ENCODE assay signal across 28 mouse cellular contexts in the genomic region with DNA sequence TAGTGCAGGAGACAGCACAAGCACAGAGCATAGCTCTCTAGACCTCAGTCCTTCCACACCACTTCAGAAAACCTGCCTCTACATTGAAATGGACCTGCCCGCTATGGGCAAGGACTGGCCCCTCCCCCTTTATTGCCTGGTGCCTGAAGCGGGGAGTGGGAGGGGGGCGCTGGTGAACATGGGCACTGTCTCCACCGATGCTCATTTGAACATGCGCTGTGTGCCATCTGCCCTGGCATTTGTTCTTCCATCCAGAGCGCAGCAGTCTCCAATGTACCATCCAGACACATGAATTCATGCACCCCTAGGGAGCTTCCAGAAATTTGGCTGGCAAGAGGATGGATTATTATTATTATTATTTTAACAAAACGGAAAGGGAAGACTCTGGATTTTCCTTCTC. TPM values are rescaled to one million over a fixed set of nuclear protein-coding genes. Genes with fewer than 3 reads are reported as not detected.
DNase-seq lines count a peak whose midpoint lies in the region; ATAC-seq lines count a peak whose summit lies in the region.
"Had no signal": no experiment of that assay in that cellular context is flagged by ENCODE, and none has a peak within 500 bp of the region (broad histone marks: within the 10 kb centered on the region; RNA-seq: fewer than 3 reads in every experiment).

No protein-coding gene starts in this region.

- intact Hi-C loops in gastrocnemius, postnatal 36 days (cut with DNase I): no loop called here

- no peaks in the 10 kb centered on the region for H3K27me3 ChIP-seq in forebrain, embryonic 15.5 days
- no peaks in the 10 kb centered on the region for H3K27me3 ChIP-seq in forebrain, embryonic 12.5 days
- H3K27me3 ChIP-seq in midbrain, embryonic 15.5 days (replicated peaks): no peaks in the 10 kb centered on the region
- no peaks in the 10 kb centered on the region for H3K27me3 ChIP-seq in midbrain, embryonic 13.5 days
- no peaks in the 10 kb centered on the region for H3K27me3 ChIP-seq in hindbrain, embryonic 14.5 days (ENCODE audit: control insufficient read depth, insufficient read depth, low read length)
- H3K27me3 ChIP-seq: intestine, embryonic 15.5 days; neural tube, embryonic 12.5 days; stomach, embryonic 15.5 days had no signal

- 68% methylated on average over 7 of the region's 7 CpGs for whole genome bisulfite sequencing in forebrain, embryonic 15.5 days
- WGBS in forebrain, embryonic 12.5 days: 84% methylated on average over 7 of the region's 7 CpGs
- WGBS in midbrain, embryonic 15.5 days: 77% methylated on average over 7 of the region's 7 CpGs
- WGBS in midbrain, embryonic 13.5 days: 82% methylated on average over 7 of the region's 7 CpGs
- 65% methylated on average over 7 of the region's 7 CpGs for WGBS in hindbrain, embryonic 14.5 days

- H3K4me3 ChIP-seq in forebrain, embryonic 15.5 days: no peak overlapping the region
- no peak overlapping the region for H3K4me3 ChIP-seq in forebrain, embryonic 12.5 days (replicated peaks)
- no peak overlapping the region for H3K4me3 ChIP-seq in midbrain, embryonic 15.5 days
- no peak overlapping the region for H3K4me3 ChIP-seq in midbrain, embryonic 13.5 days (replicated peaks)
- H3K4me3 ChIP-seq in hindbrain, embryonic 14.5 days (replicated peaks; ENCODE audit: low read length): no peak overlapping the region
- H3K4me3 ChIP-seq: embryonic facial prominence, embryonic 13.5 days; heart, adult 2 months; intestine, embryonic 15.5 days; neural tube, embryonic 12.5 days; stomach, embryonic 15.5 days had no signal

- H3K27ac ChIP-seq in forebrain, embryonic 15.5 days (replicated peaks): no peak overlapping the region
- no peak overlapping the region for H3K27ac ChIP-seq in forebrain, embryonic 12.5 days
- H3K27ac ChIP-seq in midbrain, embryonic 15.5 days: no peak overlapping the region
- H3K27ac ChIP-seq in midbrain, embryonic 13.5 days: no peak overlapping the region
- no peak overlapping the region for H3K27ac ChIP-seq in hindbrain, embryonic 14.5 days
- H3K27ac ChIP-seq: embryonic facial prominence, embryonic 13.5 days; heart, adult 2 months; intestine, embryonic 15.5 days; neural tube, embryonic 12.5 days; stomach, embryonic 15.5 days had no signal

- no peaks in the 10 kb centered on the region for H3K36me3 ChIP-seq in forebrain, embryonic 15.5 days
- no peaks in the 10 kb centered on the region for H3K36me3 ChIP-seq in forebrain, embryonic 12.5 days (replicated peaks)
- no peaks in the 10 kb centered on the region for H3K36me3 ChIP-seq in midbrain, embryonic 15.5 days (replicated peaks)
- H3K36me3 ChIP-seq in midbrain, embryonic 13.5 days: no peaks in the 10 kb centered on the region
- no peaks in the 10 kb centered on the region for H3K36me3 ChIP-seq in hindbrain, embryonic 14.5 days (replicated peaks; ENCODE audit: control insufficient read depth, insufficient read depth)
- H3K36me3 ChIP-seq: embryonic facial prominence, embryonic 13.5 days; intestine, embryonic 15.5 days; neural tube, embryonic 12.5 days; stomach, embryonic 15.5 days had no signal

- no peak for DNase-seq in hindbrain, embryonic 14.5 days (ENCODE audit: low spot score)
- no peak for DNase-seq in gastrocnemius, postnatal 36 days
- DNase-seq in left cerebral cortex, adult 8-10 months (ENCODE audit: low spot score in 2 of 2): no peak
- DNase-seq: B cell, adult 2 months; cerebellum, adult 9-10 months; gastrocnemius, postnatal 14 days; heart, adult 2 months; heart, postnatal 36 days; liver; lung, postnatal 10 days; thymus, adult 18-20 months had no signal

- no peaks in the 10 kb centered on the region for H3K9me3 ChIP-seq in forebrain, embryonic 15.5 days
- H3K9me3 ChIP-seq in forebrain, embryonic 12.5 days: no peaks in the 10 kb centered on the region
- H3K9me3 ChIP-seq in midbrain, embryonic 15.5 days: no peaks in the 10 kb centered on the region
- H3K9me3 ChIP-seq in midbrain, embryonic 13.5 days: no peaks in the 10 kb centered on the region
- no peaks in the 10 kb centered on the region for H3K9me3 ChIP-seq in hindbrain, embryonic 14.5 days (ENCODE audit: control insufficient read depth, low read length)
- H3K9me3 ChIP-seq: embryonic facial prominence, embryonic 13.5 days; intestine, embryonic 15.5 days; neural tube, embryonic 12.5 days; stomach, embryonic 15.5 days had no signal

- no peaks in the 10 kb centered on the region for H3K4me1 ChIP-seq in forebrain, embryonic 15.5 days
- H3K4me1 ChIP-seq in forebrain, embryonic 12.5 days: no peaks in the 10 kb centered on the region
- H3K4me1 ChIP-seq in midbrain, embryonic 15.5 days: no peaks in the 10 kb centered on the region
- no peaks in the 10 kb centered on the region for H3K4me1 ChIP-seq in midbrain, embryonic 13.5 days (replicated peaks)
- 0 out of 2 replicates have a peak, but pooled peaks cover 3% of the 10 kb centered on the region for H3K4me1 ChIP-seq in hindbrain, embryonic 14.5 days (replicated peaks; ENCODE audit: control insufficient read depth, insufficient read depth, low read length)
- H3K4me1 ChIP-seq: embryonic facial prominence, embryonic 13.5 days; intestine, embryonic 15.5 days; neural tube, embryonic 12.5 days; stomach, embryonic 15.5 days had no signal

- ATAC-seq in forebrain, embryonic 15.5 days (replicated peaks): peak; percentile 55
- ATAC-seq in forebrain, embryonic 12.5 days (ENCODE audit: low FRiP score): no peak
- ATAC-seq in midbrain, embryonic 15.5 days (replicated peaks): peak; percentile 42; the same call in 1 of the 2 replicates
- ATAC-seq in midbrain, embryonic 13.5 days: no peak
- peak; percentile 70 for ATAC-seq in hindbrain, embryonic 14.5 days (ENCODE audit: low FRiP score)
- ATAC-seq: intestine, embryonic 15.5 days had no signal

- no peak overlapping the region for H3K4me2 ChIP-seq in forebrain, embryonic 15.5 days (replicated peaks)
- no peak overlapping the region for H3K4me2 ChIP-seq in forebrain, embryonic 12.5 days
- H3K4me2 ChIP-seq in midbrain, embryonic 15.5 days: no peak overlapping the region
- no peak overlapping the region for H3K4me2 ChIP-seq in midbrain, embryonic 13.5 days (replicated peaks)
- no peak overlapping the region for H3K4me2 ChIP-seq in hindbrain, embryonic 14.5 days (replicated peaks)
- H3K4me2 ChIP-seq: embryonic facial prominence, embryonic 13.5 days; intestine, embryonic 15.5 days; neural tube, embryonic 12.5 days; stomach, embryonic 15.5 days had no signal

- no peak overlapping the region for H3K9ac ChIP-seq in forebrain, embryonic 15.5 days (replicated peaks)
- H3K9ac ChIP-seq in forebrain, embryonic 12.5 days: no peak overlapping the region
- H3K9ac ChIP-seq in midbrain, embryonic 15.5 days: no peak overlapping the region
- H3K9ac ChIP-seq in midbrain, embryonic 13.5 days (replicated peaks): no peak overlapping the region
- no peak overlapping the region for H3K9ac ChIP-seq in hindbrain, embryonic 14.5 days
- H3K9ac ChIP-seq: embryonic facial prominence, embryonic 13.5 days; intestine, embryonic 15.5 days; neural tube, embryonic 12.5 days; stomach, embryonic 15.5 days had no signal

RNA-seq across cellular contexts. Expression of gene Aldh1a3, which starts 14.2 kb away (rescaled TPM):
- 6.6 and 6.7 TPM in 2 replicates for polyA plus RNA-seq in forebrain, embryonic 15.5 days (2015; fragmentation: Nextera tagmentation; extraction: Ambion mirVana)
- 6.0 and 6.5 TPM in 2 replicates for polyA plus RNA-seq in forebrain, embryonic 12.5 days (2016; fragmentation: Nextera tagmentation; extraction: Ambion mirVana)
- 0.83 and 1.0 TPM in 2 replicates for polyA plus RNA-seq in midbrain, embryonic 15.5 days (2015; fragmentation: Nextera tagmentation; extraction: Ambion mirVana)
- 0.71 and 0.93 TPM in 2 replicates for polyA plus RNA-seq in midbrain, embryonic 13.5 days (2015; fragmentation: Nextera tagmentation; extraction: Ambion mirVana)
- polyA plus RNA-seq in hindbrain, embryonic 14.5 days (2014; fragmentation: Nextera tagmentation; extraction: Ambion mirVana): 2.3 and 2.5 TPM in 2 replicates
- 1 to 10 TPM in 1 of 2 experiments, under 1 TPM in 1; 0.74 to 1.4 TPM for total RNA-seq in gastrocnemius, postnatal 36 days (2021)
- total RNA-seq in left cerebral cortex, adult 8-10 months (2022): 1 to 10 TPM in 1 of 4 experiments, under 1 TPM in 3; 0.53 to 1.0 (median 0.90) TPM

RNA-seq across cellular contexts. Expression of gene Lrrk1, which starts 24.9 kb away (rescaled TPM):
- polyA plus RNA-seq in forebrain, embryonic 15.5 days (2015; fragmentation: Nextera tagmentation; extraction: Ambion mirVana): 2.2 and 2.6 TPM in 2 replicates
- polyA plus RNA-seq in forebrain, embryonic 12.5 days (2016; fragmentation: Nextera tagmentation; extraction: Ambion mirVana): 2.6 and 3.7 TPM in 2 replicates
- 3.7 and 4.1 TPM in 2 replicates for polyA plus RNA-seq in midbrain, embryonic 15.5 days (2015; fragmentation: Nextera tagmentation; extraction: Ambion mirVana)
- 2.8 and 2.9 TPM in 2 replicates for polyA plus RNA-seq in midbrain, embryonic 13.5 days (2015; fragmentation: Nextera tagmentation; extraction: Ambion mirVana)
- polyA plus RNA-seq in hindbrain, embryonic 14.5 days (2014; fragmentation: Nextera tagmentation; extraction: Ambion mirVana): 4.0 and 4.7 TPM in 2 replicates
- total RNA-seq in gastrocnemius, postnatal 36 days (2021): 1 to 10 TPM; 3.3 to 4.9 TPM
- total RNA-seq in left cerebral cortex, adult 8-10 months (2022): 1 to 10 TPM; 3.6 to 6.0 (median 5.2) TPM

RNA-seq across cellular contexts. Expression of gene Gm10974, which starts 47.4 kb away (rescaled TPM):
- polyA plus RNA-seq in forebrain, embryonic 15.5 days (2015; fragmentation: Nextera tagmentation; extraction: Ambion mirVana): not detected in 2 replicates
- polyA plus RNA-seq in forebrain, embryonic 12.5 days (2016; fragmentation: Nextera tagmentation; extraction: Ambion mirVana): not detected in 2 replicates
- not detected in 2 replicates for polyA plus RNA-seq in midbrain, embryonic 15.5 days (2015; fragmentation: Nextera tagmentation; extraction: Ambion mirVana)
- polyA plus RNA-seq in midbrain, embryonic 13.5 days (2015; fragmentation: Nextera tagmentation; extraction: Ambion mirVana): not detected in 2 replicates
- polyA plus RNA-seq in hindbrain, embryonic 14.5 days (2014; fragmentation: Nextera tagmentation; extraction: Ambion mirVana): not detected in 2 replicates
- not detected for total RNA-seq in gastrocnemius, postnatal 36 days (2021)
- total RNA-seq in left cerebral cortex, adult 8-10 months (2022): not detected
- total RNA-seq: adrenal gland, postnatal 4 days; gastrocnemius, postnatal 14 days; heart, adult 2 months; heart, postnatal 36 days; layer of hippocampus, adult 18-20 months; layer of hippocampus, postnatal 25 days; left cerebral cortex, postnatal 36 days; megakaryocyte progenitor cell, adult 5-6 weeks; monocyte, adult 5-6 weeks had no signal
- polyA plus RNA-seq: embryonic facial prominence, embryonic 13.5 days; heart, adult 2 months; heart, embryonic 14.5 days; intestine, embryonic 15.5 days; kidney, embryonic 16.5 days; liver, embryonic 16.5 days; neural tube, embryonic 12.5 days; stomach, embryonic 15.5 days had no signal

Comparison
In these comparisons a context has a peak if more than half of its experiments do, and no peak if none do; other contexts are left out.
1. ATAC-seq: peak in forebrain, embryonic 15.5 days (single experiment), midbrain, embryonic 15.5 days (single experiment) and hindbrain, embryonic 14.5 days (single experiment); none in forebrain, embryonic 12.5 days (single experiment) and midbrain, embryonic 13.5 days (single experiment).